Mouse (Mus musculus) MEL (cell line): ENCODE data around the gene Nipa1.

Experiments used
- CHD1 ChIP-seq: IDR thresholded peaks from 2 replicates; pipeline ENCODE4 v1.6.1; 2012; ENCODE audit warnings: low read depth, mild to moderate bottlenecking, inconsistent platforms, low read length, improper control_type of control experiment
- CTCF ChIP-seq, 3 experiments: IDR thresholded peaks in 2 of 3; conservative IDR thresholded peaks in 1 of 3; 2 replicates each; pipeline ENCODE4 v1.5.1; 2011 to 2012; ENCODE audit warnings: low read length in 3 of 3, low read depth in 2 of 3, mild to moderate bottlenecking in 2 of 3, improper control_type of control experiment in 1 of 3, inconsistent platforms in 1 of 3, mixed read lengths in 1 of 3, moderate library complexity in 1 of 3; ENCODE audit not compliant: control insufficient read depth in 1 of 3, insufficient read depth in 1 of 3, poor library complexity in 1 of 3, severe bottlenecking in 1 of 3
- E2F4 ChIP-seq: IDR thresholded peaks from 2 replicates; pipeline ENCODE4 v1.6.1; 2011; ENCODE audit warnings: low read depth, low read length, improper control_type of control experiment, borderline replicate concordance
- EP300 ChIP-seq, 2 experiments: IDR thresholded peaks; 2 replicates each; pipeline ENCODE4 v1.6.1; 2011; ENCODE audit warnings: improper control_type of control experiment in 2 of 2, low read length in 2 of 2, low read depth in 1 of 2, mild to moderate bottlenecking in 1 of 2
- MAX ChIP-seq: IDR thresholded peaks from 2 replicates; pipeline ENCODE4 v1.6.1; 2011; ENCODE audit warnings: low read length, improper control_type of control experiment
- MXI1 ChIP-seq: IDR thresholded peaks from 2 replicates; pipeline ENCODE4 v1.6.1; 2011; ENCODE audit warnings: mild to moderate bottlenecking, low read depth, low read length, improper control_type of control experiment
- MYC ChIP-seq: IDR thresholded peaks from 2 replicates; pipeline ENCODE4 v1.6.1; 2011; ENCODE audit warnings: low read depth, mild to moderate bottlenecking, low read length, improper control_type of control experiment, moderate library complexity
- NRF1 ChIP-seq: IDR thresholded peaks from 2 replicates; pipeline ENCODE4 v1.6.1; 2014; ENCODE audit warnings: low read depth, mild to moderate bottlenecking, inconsistent platforms, low read length, improper control_type of control experiment, moderate library complexity; ENCODE audit not compliant: poor library complexity, insufficient read depth, severe bottlenecking
- POLR2A ChIP-seq, 2 experiments: IDR thresholded peaks; 2 replicates each; pipeline ENCODE4 v1.6.1; 2011 to 2012; ENCODE audit warnings: low read length in 2 of 2, mild to moderate bottlenecking in 2 of 2, control low read depth in 1 of 2, improper control_type of control experiment in 1 of 2, low read depth in 1 of 2, moderate library complexity in 1 of 2; ENCODE audit not compliant: control insufficient read depth in 1 of 2, insufficient read depth in 1 of 2, poor library complexity in 1 of 2
- SMC3 ChIP-seq: IDR thresholded peaks from 2 replicates; pipeline ENCODE4 v1.6.1; 2011; ENCODE audit warnings: low read depth, low read length, improper control_type of control experiment
- TAL1 ChIP-seq: IDR thresholded peaks from 2 replicates; pipeline ENCODE4 v1.6.1; 2012; ENCODE audit warnings: mild to moderate bottlenecking, inconsistent platforms, low read length, moderate library complexity, mixed read lengths
- UBTF ChIP-seq: IDR thresholded peaks from 2 replicates; pipeline ENCODE4 v1.6.1; 2012; ENCODE audit warnings: low read depth, mild to moderate bottlenecking, inconsistent platforms, low read length, improper control_type of control experiment, moderate library complexity, borderline replicate concordance; ENCODE audit not compliant: insufficient read depth
- ZC3H11A ChIP-seq: IDR thresholded peaks from 2 replicates; pipeline ENCODE4 v1.6.1; 2012; ENCODE audit warnings: low read depth, mild to moderate bottlenecking, inconsistent platforms, low read length, improper control_type of control experiment
- ZNF384 ChIP-seq: IDR thresholded peaks from 2 replicates; pipeline ENCODE4 v1.6.1; 2012; ENCODE audit warnings: low read depth, mild to moderate bottlenecking, inconsistent platforms, low read length, improper control_type of control experiment

GRCm38 (mm10) chr7:55981511-55981910 lies 38.2 kb downstream of the Nipa1 start:
- TF ChIP-seq MXI1 (no peak), E2F4 (no peak), CTCF (IDR thresholded peaks at IDR 0.05 in 2 of 3, conservative IDR thresholded peaks at IDR 0.05 in 1 of 3; ENCODE audit: control insufficient read depth in 1 of 3, insufficient read depth in 1 of 3, low read depth in 2 of 3, low read length in 3 of 3, poor library complexity in 1 of 3, severe bottlenecking in 1 of 3) (no peak), POLR2A (IDR thresholded peaks at IDR 0.05; ENCODE audit: control insufficient read depth in 1 of 2, insufficient read depth in 1 of 2, low read depth in 1 of 2, low read length in 2 of 2, poor library complexity in 1 of 2) (no peak), SMC3 (no peak), CHD1 (no peak), ZNF384 (no peak), UBTF (no peak), TAL1 (no peak), EP300 (IDR thresholded peaks at IDR 0.05; ENCODE audit: low read depth in 1 of 2, low read length in 2 of 2) (no peak), MAX (no peak), ZC3H11A (no peak), NRF1 (no peak), MYC (no peak)
